Mouse (Mus musculus) splenic B cell, adult 2 months (primary cell): ENCODE measurements around the gene Wipf1.

Experiments
- DNase-seq: peaks from one replicate; pipeline ENCODE4 v3.0.0-alpha.2; 2011; ENCODE audit warnings: low read depth, low spot score
- H3K27me3 ChIP-seq: 2 replicates; pipeline ENCODE4 v1.6.1; 2012; ENCODE audit warnings: mild to moderate bottlenecking, low read length, moderate library complexity, mixed read lengths; ENCODE audit not compliant: control insufficient read depth, poor library complexity, insufficient read depth, severe bottlenecking
- H3K36me3 ChIP-seq: 2 replicates; pipeline ENCODE4 v1.6.1; 2012; ENCODE audit warnings: mild to moderate bottlenecking, low read length, moderate library complexity, mixed read lengths; ENCODE audit not compliant: control insufficient read depth, poor library complexity, insufficient read depth, severe bottlenecking

Wipf1 gene

DNA sequence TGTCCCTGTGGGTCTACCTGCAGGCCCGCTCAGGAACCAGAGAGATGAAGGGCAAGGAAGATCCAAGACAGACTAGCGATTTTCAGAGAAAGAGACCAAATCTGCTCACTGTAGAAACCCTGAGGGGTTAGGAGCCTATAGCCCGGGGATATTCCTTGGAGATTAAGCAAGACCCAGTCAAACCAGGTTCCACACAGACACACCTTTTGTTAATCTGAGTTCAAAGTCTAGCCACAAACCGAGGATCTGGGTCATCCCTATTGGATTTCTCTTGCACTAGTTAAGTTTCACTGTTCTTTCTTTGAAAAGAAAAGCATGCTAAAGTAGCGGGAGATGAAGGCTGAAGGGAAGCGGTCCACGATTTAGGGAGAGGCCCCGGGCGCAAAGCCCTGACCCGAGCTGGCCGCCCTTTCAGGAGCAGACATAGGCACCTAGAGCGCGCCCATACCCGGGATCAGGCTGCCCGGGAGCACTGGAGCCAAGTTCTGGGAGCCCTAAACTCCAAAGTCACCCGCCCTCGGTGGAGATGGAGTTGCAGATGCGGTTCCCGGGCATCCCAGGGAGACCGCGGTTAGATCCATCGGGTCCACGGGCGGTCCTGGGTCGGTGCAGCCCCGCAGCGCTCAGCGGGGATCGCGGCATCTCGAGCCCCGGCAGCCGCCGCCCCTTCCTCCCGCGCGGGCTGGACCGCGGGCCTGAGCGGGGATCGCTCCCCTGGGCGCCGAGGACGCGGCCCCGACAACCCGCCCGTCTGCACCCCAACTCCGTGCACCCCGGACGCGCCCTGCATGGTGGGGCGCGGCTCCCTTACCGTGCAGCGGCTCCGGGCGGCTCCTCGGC lies 798 bp downstream of the Wipf1 start:
- no peaks in the 10 kb centered on the region for H3K36me3 ChIP-seq
- peak; percentile 15 for DNase-seq
- no peaks in the 10 kb centered on the region for H3K27me3 ChIP-seq

DNA sequence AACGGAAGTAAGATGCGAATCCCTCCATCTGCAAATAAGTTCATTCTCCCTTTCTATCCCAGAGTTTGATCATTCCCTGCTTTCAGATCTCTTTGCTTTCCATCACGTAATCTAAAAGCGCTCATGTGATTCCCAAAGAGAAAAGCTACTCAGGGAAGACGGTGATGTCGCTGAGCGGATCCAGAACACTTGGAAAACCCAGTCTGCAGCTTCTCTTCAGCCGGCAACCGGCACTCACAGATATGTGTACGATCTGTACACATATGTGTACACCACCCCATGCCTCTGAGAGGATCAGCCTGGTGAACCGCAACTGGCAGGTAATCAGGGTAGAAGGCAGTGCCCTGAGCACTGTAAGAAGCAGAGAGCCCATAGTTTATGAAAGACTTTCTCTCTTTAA lies 1.6 kb downstream of the Wipf1 start:
- no peaks in the 10 kb centered on the region for H3K36me3 ChIP-seq
- H3K27me3 ChIP-seq = no peaks in the 10 kb centered on the region
- DNase-seq = no peak

DNA sequence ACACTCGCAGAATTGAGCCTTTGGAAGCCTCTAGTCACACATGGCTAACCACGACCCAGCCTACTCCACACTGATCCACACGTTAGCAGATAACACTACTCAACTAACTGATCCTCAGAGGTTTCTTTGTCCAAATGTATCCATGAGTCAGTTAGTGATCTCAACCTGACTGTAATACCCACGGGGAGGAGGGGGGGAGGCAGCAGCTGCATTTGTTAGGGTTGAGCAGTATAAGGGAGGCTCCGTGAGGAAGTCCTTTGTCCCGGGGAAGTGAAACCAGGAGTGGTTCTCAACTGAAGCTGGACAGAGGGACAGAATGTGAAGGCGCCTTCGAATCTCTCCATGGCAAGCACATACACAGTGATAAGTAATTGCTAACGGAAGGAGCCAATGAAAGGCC lies 2.8 kb downstream of the Wipf1 start:
- DNase-seq = no peak
- H3K36me3 ChIP-seq = no peaks in the 10 kb centered on the region
- H3K27me3 ChIP-seq = no peaks in the 10 kb centered on the region

DNA sequence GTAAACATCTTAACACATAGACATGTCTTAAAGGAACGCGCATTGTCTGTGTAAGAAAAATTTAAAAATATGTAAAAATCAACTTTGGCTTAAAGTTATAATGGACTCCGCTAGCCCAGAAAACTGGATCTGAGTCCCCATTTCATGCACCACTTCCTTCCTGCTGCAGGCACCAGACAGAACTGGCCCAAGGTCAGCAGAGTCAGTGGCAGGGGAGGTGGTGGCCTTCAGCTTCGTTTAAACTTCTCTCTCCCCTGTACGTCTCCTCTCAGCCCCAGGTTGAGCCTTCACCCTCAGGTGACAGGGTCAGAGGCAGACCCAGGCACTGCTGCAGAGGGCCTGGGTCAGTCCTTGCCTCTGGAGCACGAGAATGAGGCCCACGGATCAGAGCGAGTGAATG lies 6.6 kb downstream of the Wipf1 start:
- H3K27me3 ChIP-seq = no peaks in the 10 kb centered on the region
- H3K36me3 ChIP-seq = no peaks in the 10 kb centered on the region
- no peak for DNase-seq

DNA sequence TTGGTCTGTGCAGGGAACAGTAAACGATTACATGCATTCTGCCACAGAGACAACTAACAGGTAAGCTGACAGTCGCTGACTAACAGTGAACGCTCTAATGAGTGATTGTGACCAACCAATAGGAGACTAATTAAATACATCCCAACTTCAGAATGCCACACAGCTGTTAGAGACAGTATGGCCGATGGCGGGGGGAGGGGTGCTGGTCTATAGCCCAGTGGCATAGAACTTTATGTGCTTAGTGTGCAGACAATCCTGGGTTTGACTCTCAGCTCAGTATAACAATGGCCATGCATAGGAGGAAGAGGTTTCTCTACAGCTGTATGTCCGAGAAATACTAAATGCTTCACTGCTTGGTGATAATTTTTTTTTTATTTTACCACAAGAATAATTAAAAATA lies 7.2 kb downstream of the Wipf1 start:
- H3K27me3 ChIP-seq = no peaks in the 10 kb centered on the region
- DNase-seq = no peak
- no peaks in the 10 kb centered on the region for H3K36me3 ChIP-seq

DNA sequence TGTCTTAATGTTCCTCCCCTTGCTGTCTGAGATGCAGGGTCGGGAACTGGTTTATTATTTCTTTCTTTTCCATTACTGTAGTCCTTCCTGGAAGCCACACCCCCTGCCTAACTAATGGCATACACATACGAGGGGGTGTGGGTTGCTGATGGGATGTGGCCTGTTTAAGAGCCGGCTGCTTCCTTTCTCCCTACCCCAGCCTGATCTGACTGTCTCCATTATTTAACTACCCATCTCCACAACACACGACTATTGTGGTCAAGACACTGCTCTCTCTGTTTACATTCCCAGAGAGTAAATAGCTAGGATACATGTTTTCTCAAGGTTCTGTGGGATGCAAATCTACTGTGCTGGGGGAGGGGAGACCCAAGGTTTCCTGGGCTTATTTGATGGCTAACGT lies 7.8 kb downstream of the Wipf1 start:
- H3K27me3 ChIP-seq = no peaks in the 10 kb centered on the region
- no peaks in the 10 kb centered on the region for H3K36me3 ChIP-seq
- DNase-seq = no peak

DNA sequence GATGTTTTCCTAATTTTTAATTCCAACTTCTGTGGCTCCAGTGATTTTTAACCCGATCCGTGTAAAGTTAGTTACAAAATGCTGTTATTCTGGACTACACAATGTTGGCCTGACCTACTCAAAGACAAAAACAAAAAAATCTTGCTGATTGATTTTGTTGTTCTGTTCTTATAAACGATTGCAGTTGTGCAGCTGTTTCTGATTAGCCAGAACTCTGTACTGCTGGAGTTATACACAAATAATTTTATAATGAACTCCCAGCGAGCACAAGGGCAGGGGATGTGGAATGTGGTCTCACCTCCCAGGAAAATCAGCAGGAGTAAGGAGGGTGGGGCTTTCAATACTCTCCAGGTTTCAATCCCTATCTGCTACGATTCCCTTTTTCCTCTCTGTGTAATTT lies 10.6 kb downstream of the Wipf1 start:
- Histone ChIP-seq H3K27me3 (no peaks in the 10 kb centered on the region), H3K36me3 (no peaks in the 10 kb centered on the region)
- no peak for DNase-seq

DNA sequence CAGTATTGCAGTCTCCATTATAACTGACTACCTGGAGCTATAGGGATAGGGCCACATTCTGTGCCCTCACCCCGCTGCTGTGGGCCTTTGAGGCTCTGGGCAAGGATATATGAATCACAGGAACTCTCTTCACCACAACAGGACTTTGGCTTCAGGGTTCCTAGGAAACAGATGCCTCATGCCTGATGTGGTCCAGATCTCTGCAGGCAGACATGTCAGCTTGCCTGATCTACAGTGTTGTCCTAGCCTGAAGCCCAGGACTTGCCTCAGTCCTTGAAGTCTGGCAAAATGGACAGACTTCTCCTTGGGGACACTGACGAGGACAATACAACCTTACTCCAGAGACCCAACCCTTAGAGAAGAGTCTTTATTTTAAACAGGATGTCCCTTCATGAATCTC lies 11.2 kb downstream of the Wipf1 start:
- no peak for DNase-seq
- Histone ChIP-seq H3K36me3 (no peaks in the 10 kb centered on the region), H3K27me3 (no peaks in the 10 kb centered on the region)

DNA sequence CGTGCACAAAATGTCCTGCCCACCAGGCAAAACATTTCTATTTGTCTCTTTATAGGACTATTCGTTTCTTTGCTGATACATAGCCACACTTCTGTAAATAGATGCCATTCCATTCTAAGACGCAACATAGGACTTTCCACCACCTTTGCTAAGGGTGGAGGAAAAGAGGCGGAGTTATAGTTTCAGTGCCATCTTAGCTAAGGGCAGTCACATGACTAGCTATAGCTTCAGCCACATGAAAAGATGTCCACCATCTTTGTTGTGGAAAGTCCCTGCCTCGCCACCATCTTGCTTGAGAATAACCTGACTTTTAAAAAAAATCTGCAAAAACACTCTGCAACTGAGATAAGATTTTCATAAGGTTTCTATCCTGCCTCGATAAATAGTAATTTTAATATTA lies 15.4 kb downstream of the Wipf1 start:
- Histone ChIP-seq H3K36me3 (no peaks in the 10 kb centered on the region), H3K27me3 (no peaks in the 10 kb centered on the region)
- DNase-seq = no peak

DNA sequence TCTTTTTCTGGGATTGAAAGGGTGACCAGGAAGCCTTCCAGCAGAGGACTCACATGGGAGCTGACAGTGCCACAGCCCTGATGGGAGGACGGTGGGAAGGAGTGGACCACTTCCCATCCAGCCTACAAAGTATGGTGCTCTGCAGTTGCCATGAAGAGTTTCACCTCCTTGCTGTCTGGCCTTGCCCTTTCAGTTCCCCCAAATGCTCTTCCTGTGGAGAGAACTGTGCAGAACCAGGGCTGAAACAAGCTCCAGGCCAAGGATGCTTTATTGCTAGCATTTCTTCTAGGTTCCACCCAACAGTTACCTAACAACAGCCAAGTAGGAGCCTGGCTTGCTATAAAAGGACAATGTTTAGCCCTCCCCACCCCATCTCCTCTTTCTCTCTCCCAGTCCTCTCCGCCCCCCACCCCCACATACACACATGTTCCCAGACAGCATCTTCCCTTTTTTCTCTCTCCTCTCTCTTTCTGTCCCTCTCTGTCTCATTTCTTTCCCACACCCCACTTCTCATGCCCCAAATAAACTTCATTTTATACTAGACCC lies 16.3 kb downstream of the Wipf1 start:
- Histone ChIP-seq H3K27me3 (no peaks in the 10 kb centered on the region), H3K36me3 (no peaks in the 10 kb centered on the region)
- peak; percentile 39 for DNase-seq

DNA sequence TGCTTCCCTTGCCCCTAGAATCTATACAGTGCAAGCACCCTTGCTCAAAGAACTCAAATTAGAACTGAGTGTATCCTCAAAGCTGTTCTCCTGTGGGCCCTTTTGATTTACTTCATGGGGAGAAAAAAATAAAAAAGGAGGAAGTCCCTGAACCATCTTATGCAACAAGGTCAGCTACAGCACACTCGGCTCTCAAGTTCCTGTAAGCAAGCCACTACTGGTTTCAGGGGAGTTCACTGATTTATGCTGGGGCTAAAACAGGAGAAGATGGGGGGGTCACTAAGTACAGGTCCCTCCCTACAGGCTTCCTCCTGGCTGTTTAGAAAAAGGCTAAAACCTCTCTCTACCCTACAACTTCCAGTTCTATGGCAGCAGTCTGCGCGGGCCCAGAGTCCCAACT lies 17.5 kb downstream of the Wipf1 start:
- Histone ChIP-seq H3K27me3 (no peaks in the 10 kb centered on the region), H3K36me3 (no peaks in the 10 kb centered on the region)
- DNase-seq = peak; percentile 61

DNA sequence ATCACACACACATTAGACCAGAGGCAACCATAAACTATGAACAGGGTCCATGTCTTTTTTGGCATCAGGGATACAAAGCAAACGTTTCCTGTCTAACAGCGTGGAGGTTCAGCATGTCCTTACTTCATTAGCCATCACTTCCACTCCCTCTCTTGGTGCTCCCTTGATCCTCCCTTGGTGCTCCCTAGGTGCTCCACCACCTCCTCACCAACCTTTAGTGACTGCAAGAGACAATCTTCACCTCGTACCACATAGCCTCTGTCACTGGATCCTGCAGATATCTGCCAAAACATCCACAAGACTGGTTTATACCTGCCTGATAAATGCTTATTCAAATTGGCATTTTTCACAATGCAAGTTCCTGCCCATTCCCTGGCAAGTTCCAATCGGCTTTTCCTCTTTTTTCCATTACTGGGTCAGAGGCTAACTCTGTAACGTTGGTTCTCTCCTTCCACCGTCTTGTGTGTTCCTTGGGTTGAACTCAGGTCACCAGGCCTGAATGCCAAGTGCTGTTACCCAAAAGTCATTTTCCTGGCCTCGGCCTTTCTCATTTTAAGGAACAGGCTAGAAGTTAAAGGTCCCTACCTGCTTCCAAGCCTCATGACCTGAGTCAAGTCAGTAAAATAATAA lies 18.7 kb downstream of the Wipf1 start:
- DNase-seq = no peak
- Histone ChIP-seq H3K36me3 (no peaks in the 10 kb centered on the region), H3K27me3 (no peaks in the 10 kb centered on the region)

DNA sequence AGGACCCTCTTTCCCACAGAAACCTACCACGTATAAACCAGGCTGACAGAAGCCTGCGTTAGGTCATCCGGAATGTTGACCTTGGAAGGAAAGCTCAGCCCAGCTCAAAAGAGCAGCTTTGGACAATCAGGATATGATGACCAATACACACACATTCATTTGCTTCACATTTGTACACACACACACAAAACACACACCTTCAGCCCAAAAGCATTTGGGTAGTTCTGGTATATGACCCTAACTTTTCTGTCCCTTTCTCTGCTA lies 19.6 kb downstream of the Wipf1 start:
- DNase-seq = no peak
- Histone ChIP-seq H3K36me3 (no peaks in the 10 kb centered on the region), H3K27me3 (no peaks in the 10 kb centered on the region)

DNA sequence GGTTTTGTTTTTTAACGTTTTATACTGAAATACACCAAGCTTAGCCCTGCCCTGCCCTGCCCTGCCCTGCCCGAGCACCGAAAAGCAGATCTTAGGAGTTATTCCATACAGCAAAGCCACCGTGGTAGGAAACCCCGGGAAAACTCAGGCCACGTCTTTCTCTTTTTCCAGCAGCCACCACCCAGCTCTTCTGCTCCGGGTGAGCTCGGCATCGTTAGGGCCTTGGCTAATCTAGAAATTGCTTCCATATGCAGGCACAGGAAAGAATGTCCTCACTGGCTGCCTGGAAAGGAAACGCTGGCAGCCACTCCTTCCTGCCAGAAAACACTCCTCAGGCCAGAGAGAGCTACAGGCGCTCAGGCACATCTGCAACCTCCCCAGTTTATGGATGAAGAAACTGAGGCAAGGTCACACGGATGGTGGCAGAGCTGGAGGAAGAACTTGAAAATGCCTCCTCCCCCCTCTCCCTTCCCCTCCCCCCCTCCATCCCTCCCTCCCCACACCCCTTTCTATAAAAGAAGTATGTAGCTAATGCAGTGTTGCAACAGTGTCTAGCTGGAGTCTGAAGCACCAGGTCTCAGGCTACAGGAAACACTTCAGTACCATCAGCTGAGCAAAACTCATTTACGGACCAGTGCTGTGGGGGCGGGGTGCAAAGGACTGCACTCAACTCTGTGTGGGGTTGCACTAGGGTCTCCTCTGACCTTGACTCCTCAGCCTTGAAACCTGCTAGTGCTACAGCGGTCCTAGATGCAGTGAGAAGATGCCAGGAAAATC lies 20.1 kb downstream of the Wipf1 start:
- no peak for DNase-seq
- Histone ChIP-seq H3K36me3 (no peaks in the 10 kb centered on the region), H3K27me3 (no peaks in the 10 kb centered on the region)

DNA sequence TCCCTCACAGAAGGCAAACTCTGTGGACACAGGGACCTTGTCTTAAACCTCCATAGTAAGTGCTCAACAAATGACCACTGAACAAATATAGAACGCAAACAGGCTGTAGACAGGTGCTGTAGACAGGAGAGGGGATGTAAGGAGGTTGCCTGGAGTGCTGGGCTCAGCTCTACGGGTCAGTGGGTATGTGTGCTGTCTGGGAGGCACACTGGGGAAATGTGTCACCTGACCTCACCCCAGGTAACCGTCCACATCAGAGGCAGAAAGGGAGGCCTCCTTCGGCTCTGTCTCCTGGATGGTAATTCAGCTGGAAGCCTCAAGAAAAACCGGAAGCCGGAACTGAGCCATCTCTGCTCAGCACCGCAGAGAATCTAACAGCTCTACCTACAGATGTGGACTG lies 21.6 kb downstream of the Wipf1 start:
- DNase-seq = no peak
- no peaks in the 10 kb centered on the region for H3K36me3 ChIP-seq
- H3K27me3 ChIP-seq = no peaks in the 10 kb centered on the region
